Mouse (Mus musculus) heart, adult 2 months (tissue): ENCODE data around the gene Mllt3.

Source experiments
- CTCF ChIP-seq: fragments of 200-600 bp; IDR thresholded peaks from 2 replicates; pipeline ENCODE4 v1.8.1; 2022; ENCODE audit warnings: antibody characterized with exemption, mild to moderate bottlenecking, moderate library complexity
- POLR2A ChIP-seq: fragments of 200-500 bp; IDR thresholded peaks from 2 replicates; pipeline ENCODE4 v1.6.1; 2011; ENCODE audit warnings: mild to moderate bottlenecking, low read depth, low read length, control low read depth; ENCODE audit not compliant: insufficient read depth

- TF ChIP-seq POLR2A, result no peak
- TF ChIP-seq CTCF, result no peak
Measured at GRCm38 (mm10) chr4:87977820-87978448, 55.2 kb downstream of the Mllt3 start.
